ENCODE assay signal across 8 mouse cellular contexts in genomic region chr13:23424052-23424380, GRCm38 (mm10). TPM values are rescaled to one million over a fixed set of nuclear protein-coding genes. Genes with fewer than 3 reads are reported as not detected.
A peak's percentile ranks its signal among the peaks of the same experiment; 100 is the strongest.
DNase-seq lines count a peak whose midpoint lies in the region; ATAC-seq and TF ChIP-seq lines count a peak whose summit lies in the region.

No protein-coding gene starts in this region.

- 0% methylated on average over 7 of the region's 7 CpGs for WGBS in embryonic facial prominence, embryonic 12.5 days
- 0% methylated on average over 7 of the region's 7 CpGs for WGBS in intestine, embryonic 16.5 days
- WGBS in neural tube, embryonic 13.5 days: under 1% methylated on average over 7 of the region's 7 CpGs

- no peak for ATAC-seq in embryonic facial prominence, embryonic 12.5 days (ENCODE audit: insufficient number of reproducible peaks, insufficient read depth, low FRiP score, low TSS enrichment)
- peak; percentile 61 for ATAC-seq in intestine, embryonic 16.5 days
- ATAC-seq in neural tube, embryonic 13.5 days (ENCODE audit: low read depth): peak; percentile 71; the same call in 1 of the 2 replicates
- ATAC-seq in frontal cortex, adult (ENCODE audit: low TSS enrichment): no peak

- no peaks in the 10 kb centered on the region for H3K9me3 ChIP-seq in embryonic facial prominence, embryonic 12.5 days
- H3K9me3 ChIP-seq in intestine, embryonic 16.5 days (ENCODE audit: control insufficient read depth, low read length): no peaks in the 10 kb centered on the region
- H3K9me3 ChIP-seq in neural tube, embryonic 13.5 days: no peaks in the 10 kb centered on the region

- peaks cover 13% of the 10 kb centered on the region for H3K4me1 ChIP-seq in embryonic facial prominence, embryonic 12.5 days
- H3K4me1 ChIP-seq in intestine, embryonic 16.5 days (ENCODE audit: control insufficient read depth, insufficient read depth, low read length): peaks cover 14% of the 10 kb centered on the region
- H3K4me1 ChIP-seq in neural tube, embryonic 13.5 days (replicated peaks): peaks cover 21% of the 10 kb centered on the region

- no peak for TF ChIP-seq CTCF in left cerebral cortex, adult 2 months (IDR thresholded peaks at IDR 0.05)

- H3K4me2 ChIP-seq in embryonic facial prominence, embryonic 12.5 days (replicated peaks): peak overlapping the region; percentile 75
- peak overlapping the region; percentile 57 for H3K4me2 ChIP-seq in intestine, embryonic 16.5 days (ENCODE audit: low read depth, low read length)
- H3K4me2 ChIP-seq in neural tube, embryonic 13.5 days: peak overlapping the region; percentile 94

- H3K27ac ChIP-seq in left cerebral cortex, adult 2 months: peak overlapping the region; percentile 58; the same call in 1 of the 2 replicates
- H3K27ac ChIP-seq in embryonic facial prominence, embryonic 12.5 days: peak overlapping the region; percentile 65; the same call in 1 of the 2 replicates
- peak overlapping the region; percentile 80 for H3K27ac ChIP-seq in intestine, embryonic 16.5 days (ENCODE audit: low read length)
- H3K27ac ChIP-seq in neural tube, embryonic 13.5 days (replicated peaks): peak overlapping the region; percentile 78

- intact Hi-C loops in left cerebral cortex, adult 2 months (cut with DNase I): loop anchor here (1.0 to 5.0 kb wide), 3 partner anchors 100 to 338 kb away; partner anchors contain the start of genes Hist1h1a, Hist1h3a and Hist1h4a
- intact Hi-C loops in left cerebral cortex, postnatal 4 days (cut with DNase I): no loop called here

- peak overlapping the region; percentile 84 for H3K4me3 ChIP-seq in left cerebral cortex, adult 2 months
- peak overlapping the region; percentile 62 for H3K4me3 ChIP-seq in embryonic facial prominence, embryonic 12.5 days
- peak overlapping the region; percentile 91 for H3K4me3 ChIP-seq in intestine, embryonic 16.5 days (ENCODE audit: low read length)
- H3K4me3 ChIP-seq in neural tube, embryonic 13.5 days: peak overlapping the region; percentile 79

- peaks cover 27% of the 10 kb centered on the region for H3K36me3 ChIP-seq in embryonic facial prominence, embryonic 12.5 days
- 0 out of 2 replicates have a peak, but pooled peaks cover 10% of the 10 kb centered on the region for H3K36me3 ChIP-seq in intestine, embryonic 16.5 days (ENCODE audit: control insufficient read depth, insufficient read depth, low read length)
- H3K36me3 ChIP-seq in neural tube, embryonic 13.5 days: peaks cover 31% of the 10 kb centered on the region

- no peaks in the 10 kb centered on the region for H3K27me3 ChIP-seq in embryonic facial prominence, embryonic 12.5 days
- H3K27me3 ChIP-seq in intestine, embryonic 16.5 days (replicated peaks; ENCODE audit: control insufficient read depth, insufficient read depth, low read length): no peaks in the 10 kb centered on the region
- no peaks in the 10 kb centered on the region for H3K27me3 ChIP-seq in neural tube, embryonic 13.5 days

- H3K9ac ChIP-seq in embryonic facial prominence, embryonic 12.5 days: no peak overlapping the region
- H3K9ac ChIP-seq in intestine, embryonic 16.5 days (ENCODE audit: low read depth, low read length): peak overlapping the region; percentile 62; the same call in 1 of the 2 replicates
- H3K9ac ChIP-seq in neural tube, embryonic 13.5 days: peak overlapping the region; percentile 83

- DNase-seq in left cerebral cortex, adult 2 months (ENCODE audit: extremely low spot score in 1 of 2, low spot score in 2 of 2): no peak
- no peak for DNase-seq in left cerebral cortex, postnatal 4 days
- no peak for DNase-seq in layer of hippocampus, adult 18-20 months (ENCODE audit: low spot score in 2 of 2)
- DNase-seq in adrenal gland, adult 18-20 months (ENCODE audit: low spot score in 2 of 2): no peak

RNA-seq across cellular contexts. Expression of gene Abt1, which starts 0.3 kb away (rescaled TPM):
- 1 to 10 TPM; 8.9 to 9.8 TPM for total RNA-seq in left cerebral cortex, adult 2 months (2021)
- total RNA-seq in left cerebral cortex, postnatal 4 days (2021): 1 to 10 TPM; 5.6 to 6.1 TPM
- polyA plus RNA-seq in embryonic facial prominence, embryonic 12.5 days (2016; fragmentation: Nextera tagmentation; extraction: Ambion mirVana): 12.9 and 13.9 TPM in 2 replicates
- 10.2 and 11.2 TPM in 2 replicates for polyA plus RNA-seq in intestine, embryonic 16.5 days (2015; fragmentation: Nextera tagmentation; extraction: Ambion mirVana)
- 9.5 and 10.3 TPM in 2 replicates for polyA plus RNA-seq in neural tube, embryonic 13.5 days (2015; fragmentation: Nextera tagmentation; extraction: Ambion mirVana)
- 1 to 10 TPM; 8.8 to 9.5 TPM for total RNA-seq in layer of hippocampus, adult 18-20 months (2021)
- total RNA-seq in adrenal gland, adult 18-20 months (2021): 1 to 10 TPM; 7.9 to 8.4 TPM

RNA-seq across cellular contexts. Expression of gene Btn1a1, which starts 41.7 kb away (rescaled TPM):
- not detected for total RNA-seq in left cerebral cortex, adult 2 months (2021)
- total RNA-seq in left cerebral cortex, postnatal 4 days (2021): not detected
- 0.10 and 0.20 TPM in 2 replicates for polyA plus RNA-seq in embryonic facial prominence, embryonic 12.5 days (2016; fragmentation: Nextera tagmentation; extraction: Ambion mirVana)
- 0.07 and 0.11 TPM in 2 replicates for polyA plus RNA-seq in intestine, embryonic 16.5 days (2015; fragmentation: Nextera tagmentation; extraction: Ambion mirVana)
- 0.07 TPM in 1 of 2 replicates, not detected in the other for polyA plus RNA-seq in neural tube, embryonic 13.5 days (2015; fragmentation: Nextera tagmentation; extraction: Ambion mirVana)
- total RNA-seq in layer of hippocampus, adult 18-20 months (2021): not detected
- under 1 TPM in 1 of 2 experiments, not detected in 1; 0.10 TPM for total RNA-seq in adrenal gland, adult 18-20 months (2021)

RNA-seq across cellular contexts. Expression of gene Zfp322a, which starts 55.0 kb away (rescaled TPM):
- 10 to 100 TPM; 29.8 to 33.3 TPM for total RNA-seq in left cerebral cortex, adult 2 months (2021)
- total RNA-seq in left cerebral cortex, postnatal 4 days (2021): 10 to 100 TPM; 42.6 to 49.5 TPM
- polyA plus RNA-seq in embryonic facial prominence, embryonic 12.5 days (2016; fragmentation: Nextera tagmentation; extraction: Ambion mirVana): 65.4 and 67.5 TPM in 2 replicates
- polyA plus RNA-seq in intestine, embryonic 16.5 days (2015; fragmentation: Nextera tagmentation; extraction: Ambion mirVana): 30.1 and 31.7 TPM in 2 replicates
- polyA plus RNA-seq in neural tube, embryonic 13.5 days (2015; fragmentation: Nextera tagmentation; extraction: Ambion mirVana): 51.6 and 60.7 TPM in 2 replicates
- 10 to 100 TPM; 30.8 to 31.6 TPM for total RNA-seq in layer of hippocampus, adult 18-20 months (2021)
- total RNA-seq in adrenal gland, adult 18-20 months (2021): 10 to 100 TPM; 15.0 to 18.5 TPM

Comparison
In these comparisons a context has a peak if more than half of its experiments do, and no peak if none do; other contexts are left out.
1. ATAC-seq: peak in intestine, embryonic 16.5 days (single experiment) and neural tube, embryonic 13.5 days (single experiment); none in embryonic facial prominence, embryonic 12.5 days (single experiment) and frontal cortex, adult (single experiment).
2. Peak in every context shown above with its lines, with median percentiles within 50 percentile points of each other: H3K27ac ChIP-seq, H3K4me3 ChIP-seq and H3K4me2 ChIP-seq.